Mouse (Mus musculus): ENCODE results near the gene Rhoq. TPM values are rescaled to one million over a fixed set of nuclear protein-coding genes. Genes with fewer than 3 reads are reported as not detected.

Rhoq gene
- total and polyA plus RNA-seq, 3 experiments = 70.7 to 138 (median 119) TPM

- peak overlapping the region; percentile 76 for H3K9ac ChIP-seq (ENCODE audit: low read depth, low read length)
- DNase-seq = no peak
- WGBS = 3% methylated on average over 55 of the region's 55 CpGs
- peak overlapping the region; percentile 89 for H3K27ac ChIP-seq
- H3K4me3 ChIP-seq = peak overlapping the region; percentile 96
- no peaks in the 10 kb centered on the region; the same call in 1 of the 2 replicates for H3K4me1 ChIP-seq (ENCODE audit: control insufficient read depth, insufficient read depth, low read length)
- no peaks in the 10 kb centered on the region for H3K27me3 ChIP-seq (ENCODE audit: control insufficient read depth, insufficient read depth, low read length)
- TF ChIP-seq EP300 (IDR thresholded peaks at IDR 0.05; ENCODE audit: insufficient read depth, low read depth, low read length) (no peak), POLR2A (IDR thresholded peaks at IDR 0.05; ENCODE audit: insufficient read depth, low read depth, low read length) (no peak), CTCF (IDR thresholded peaks at IDR 0.05) (no peak)
- intact Hi-C loops (cut with DNase I) = loop anchor here (2.0 kb wide), 2 partner anchors 20 to 62 kb away; partner anchors contain the start of gene Rhoq
- peaks cover 2% of the 10 kb centered on the region; the same call in 1 of the 2 replicates for H3K36me3 ChIP-seq (ENCODE audit: control insufficient read depth, insufficient read depth, low read length)
- no peaks in the 10 kb centered on the region for H3K79me2 ChIP-seq (replicated peaks; ENCODE audit: control insufficient read depth, insufficient read depth, low read length)
These were observed 61.8 kb downstream of the Rhoq start for GRCm38 (mm10) chr17:87024491-87025242.

GRCm38 (mm10) chr17:87025269-87025949 is 62.5 kb downstream of the Rhoq start, which contains the start of the genes Pigf and Cript:
Gene Pigf, minus strand, starts transcription at chr17:87025406.
Gene Cript, plus strand, starts transcription at chr17:87025550.
- peak within 1 kb of the TSS; percentile 89 for H3K27ac ChIP-seq
- DNase-seq = peak; percentile 97 to 98
- H3K27me3 ChIP-seq (ENCODE audit: control insufficient read depth, insufficient read depth, low read length) = no peaks in the 10 kb centered on the region
- no peaks in the 10 kb centered on the region for H3K79me2 ChIP-seq (replicated peaks; ENCODE audit: control insufficient read depth, insufficient read depth, low read length)
- TF ChIP-seq POLR2A (IDR thresholded peaks at IDR 0.05; ENCODE audit: insufficient read depth, low read depth, low read length) (peak; percentile 98), CTCF (IDR thresholded peaks at IDR 0.05) (peak; percentile 27), EP300 (IDR thresholded peaks at IDR 0.05; ENCODE audit: insufficient read depth, low read depth, low read length) (0 out of 2 replicates have a peak, but pooled peaks have one; percentile 59)
- peak within 1 kb of the TSS; percentile 76 for H3K9ac ChIP-seq (ENCODE audit: low read depth, low read length)
- intact Hi-C loops (cut with DNase I) = loop anchor here (2.0 kb wide), 2 partner anchors 19 to 63 kb away; partner anchors contain the start of gene Rhoq
- H3K36me3 ChIP-seq (ENCODE audit: control insufficient read depth, insufficient read depth, low read length) = peaks cover 2% of the 10 kb centered on the region; the same call in 1 of the 2 replicates
- under 1% methylated on average over 43 of the region's 43 CpGs for WGBS
- peak within 1 kb of the TSS; percentile 96 for H3K4me3 ChIP-seq
- no peaks in the 10 kb centered on the region; the same call in 1 of the 2 replicates for H3K4me1 ChIP-seq (ENCODE audit: control insufficient read depth, insufficient read depth, low read length)

GRCm38 (mm10) chr17:87036141-87037073 is 73.5 kb downstream of the Rhoq start:
- intact Hi-C loops (cut with DNase I) = loop anchor here (1.0 to 5.0 kb wide), 2 partner anchors 213 to 536 kb away; no protein-coding TSS in a partner anchor
- H3K4me1 ChIP-seq (ENCODE audit: control insufficient read depth, insufficient read depth, low read length) = no peaks in the 10 kb centered on the region
- no peaks in the 10 kb centered on the region for H3K79me2 ChIP-seq (replicated peaks; ENCODE audit: control insufficient read depth, insufficient read depth, low read length)
- peak in 1 of 2 experiments; percentile 45 for DNase-seq
- 46% methylated on average over 10 of the region's 10 CpGs for WGBS
- H3K9ac ChIP-seq (ENCODE audit: low read depth, low read length) = no peak overlapping the region
- H3K36me3 ChIP-seq (ENCODE audit: control insufficient read depth, insufficient read depth, low read length) = peaks cover 3% of the 10 kb centered on the region
- no peaks in the 10 kb centered on the region for H3K27me3 ChIP-seq (ENCODE audit: control insufficient read depth, insufficient read depth, low read length)
- H3K4me3 ChIP-seq = no peak overlapping the region
- no peak overlapping the region for H3K27ac ChIP-seq
- TF ChIP-seq EP300 (IDR thresholded peaks at IDR 0.05; ENCODE audit: insufficient read depth, low read depth, low read length) (peak; percentile 51; the same call in 1 of the 2 replicates), POLR2A (IDR thresholded peaks at IDR 0.05; ENCODE audit: insufficient read depth, low read depth, low read length) (no peak), CTCF (IDR thresholded peaks at IDR 0.05) (peak; percentile 92)

GRCm38 (mm10) chr17:87038496-87038895 is 75.6 kb downstream of the Rhoq start:
- H3K4me1 ChIP-seq (ENCODE audit: control insufficient read depth, insufficient read depth, low read length) = no peaks in the 10 kb centered on the region
- H3K79me2 ChIP-seq (replicated peaks; ENCODE audit: control insufficient read depth, insufficient read depth, low read length) = no peaks in the 10 kb centered on the region
- H3K36me3 ChIP-seq (ENCODE audit: control insufficient read depth, insufficient read depth, low read length) = 0 out of 2 replicates have a peak, but pooled peaks cover 3% of the 10 kb centered on the region
- H3K9ac ChIP-seq (ENCODE audit: low read depth, low read length) = no peak overlapping the region
- no peak overlapping the region for H3K27ac ChIP-seq
- WGBS = 88% methylated on average over 5 of the region's 5 CpGs
- no peak for DNase-seq
- TF ChIP-seq EP300 (IDR thresholded peaks at IDR 0.05; ENCODE audit: insufficient read depth, low read depth, low read length) (no peak), POLR2A (IDR thresholded peaks at IDR 0.05; ENCODE audit: insufficient read depth, low read depth, low read length) (no peak), CTCF (IDR thresholded peaks at IDR 0.05) (no peak)
- H3K4me3 ChIP-seq = no peak overlapping the region
- no peaks in the 10 kb centered on the region for H3K27me3 ChIP-seq (ENCODE audit: control insufficient read depth, insufficient read depth, low read length)
- intact Hi-C loops (cut with DNase I) = loop anchor here (5.0 kb wide), 1 partner anchor 534 kb away; no protein-coding TSS in a partner anchor

GRCm38 (mm10) chr17:87041739-87042138 is 78.9 kb downstream of the Rhoq start:
- peaks cover 1% of the 10 kb centered on the region; the same call in 1 of the 2 replicates for H3K4me1 ChIP-seq (ENCODE audit: control insufficient read depth, insufficient read depth, low read length)
- no peak overlapping the region for H3K27ac ChIP-seq
- H3K9ac ChIP-seq (ENCODE audit: low read depth, low read length) = no peak overlapping the region
- no peaks in the 10 kb centered on the region for H3K27me3 ChIP-seq (ENCODE audit: control insufficient read depth, insufficient read depth, low read length)
- DNase-seq = peak in 1 of 2 experiments; percentile 13
- WGBS = 70% methylated on average over 19 of the region's 19 CpGs
- no peaks in the 10 kb centered on the region for H3K79me2 ChIP-seq (replicated peaks; ENCODE audit: control insufficient read depth, insufficient read depth, low read length)
- intact Hi-C loops (cut with DNase I) = loop anchor here (5.0 to 10.0 kb wide), 2 partner anchors 66 to 557 kb away; partner anchors contain the start of gene Socs5
- H3K36me3 ChIP-seq (ENCODE audit: control insufficient read depth, insufficient read depth, low read length) = no peaks in the 10 kb centered on the region
- H3K4me3 ChIP-seq = no peak overlapping the region
- TF ChIP-seq POLR2A (IDR thresholded peaks at IDR 0.05; ENCODE audit: insufficient read depth, low read depth, low read length) = no peak
- TF ChIP-seq EP300 (IDR thresholded peaks at IDR 0.05; ENCODE audit: insufficient read depth, low read depth, low read length) = no peak
- no peak for TF ChIP-seq CTCF (IDR thresholded peaks at IDR 0.05)

Data from heart, adult 2 months (tissue).